Mouse (Mus musculus) cerebellum, adult 9-10 months (tissue): ENCODE measurements around the gene Gsx2.

ENCODE experiments used
- DNase-seq: peaks from one replicate; pipeline ENCODE4 v3.0.0; 2022

Gene Gsx2

DNA sequence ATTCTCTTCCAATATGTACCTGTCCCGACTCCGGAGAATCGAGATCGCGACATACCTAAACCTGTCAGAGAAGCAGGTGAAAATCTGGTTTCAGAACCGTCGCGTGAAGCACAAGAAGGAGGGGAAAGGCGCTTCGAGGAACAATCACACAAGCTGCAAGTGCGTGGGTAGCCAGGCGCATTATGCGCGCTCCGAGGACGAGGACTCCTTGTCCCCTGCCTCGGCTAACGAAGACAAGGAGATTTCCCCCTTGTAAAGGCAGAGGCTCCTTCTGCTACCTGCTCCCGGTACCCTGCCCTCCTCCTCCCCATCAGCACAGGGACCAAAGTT, 1.6 kb downstream of the Gsx2 start:
- no peak for DNase-seq

DNA sequence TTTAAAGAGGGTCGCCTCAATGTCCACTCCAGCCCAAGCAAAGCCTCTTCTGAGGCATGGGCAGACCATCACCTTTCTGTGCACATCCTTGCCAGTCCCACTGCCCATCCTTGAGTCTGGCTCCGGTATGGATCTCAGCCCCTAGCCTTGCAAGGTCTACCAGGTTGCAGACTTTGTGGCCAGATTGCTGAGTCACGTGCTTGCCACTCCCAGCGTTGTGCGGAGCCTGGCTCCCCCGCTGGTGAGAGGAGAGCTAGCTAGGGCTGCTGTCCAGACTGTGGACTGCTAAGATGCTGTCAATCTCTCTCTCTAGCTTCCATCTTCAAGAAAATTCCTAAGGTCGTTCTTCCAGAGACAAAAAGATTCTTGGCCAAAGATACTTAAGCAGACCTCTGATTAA, 4.2 kb downstream of the Gsx2 start:
- no peak for DNase-seq

DNA sequence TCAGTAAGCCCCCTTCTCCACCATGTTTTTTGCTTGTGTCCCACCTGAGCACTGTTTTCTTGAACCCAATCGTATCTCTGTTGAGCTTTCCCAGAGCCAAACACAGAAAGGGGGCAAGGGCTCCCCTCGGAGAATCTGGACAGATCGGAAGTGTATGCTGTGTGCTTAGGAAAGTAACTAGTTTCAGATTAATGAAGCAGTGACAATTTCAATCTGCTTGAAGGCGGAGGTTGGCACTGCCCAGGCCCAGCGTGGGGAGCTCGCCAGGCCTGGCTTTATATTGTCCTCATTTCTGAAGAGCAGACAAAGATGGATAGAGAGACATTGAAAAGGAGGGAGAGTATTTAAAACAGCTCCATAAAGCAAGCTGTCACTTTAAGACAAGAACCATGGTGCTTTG, 7.0 kb downstream of the Gsx2 start:
- no peak for DNase-seq

DNA sequence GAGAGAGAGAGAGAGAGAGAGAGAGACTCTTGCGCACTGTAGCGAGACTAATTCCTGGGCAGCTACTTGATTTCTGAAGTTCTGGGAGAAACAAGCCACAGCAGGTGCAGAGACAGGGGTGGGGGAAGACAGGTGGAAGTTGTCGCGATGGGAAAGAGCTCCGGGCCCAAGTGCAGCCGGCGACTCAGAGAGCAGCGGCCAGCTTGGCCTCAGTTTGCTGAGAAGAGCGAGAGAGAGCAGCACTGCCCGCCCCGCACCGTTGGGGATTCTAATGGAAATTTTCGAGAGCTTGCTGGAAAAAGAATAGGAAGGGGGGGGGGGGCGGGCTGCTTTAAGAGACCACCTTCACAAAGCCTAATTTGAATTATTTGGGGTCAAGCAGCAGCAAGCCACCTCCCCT, 7.7 kb downstream of the Gsx2 start:
- DNase-seq, result no peak

DNA sequence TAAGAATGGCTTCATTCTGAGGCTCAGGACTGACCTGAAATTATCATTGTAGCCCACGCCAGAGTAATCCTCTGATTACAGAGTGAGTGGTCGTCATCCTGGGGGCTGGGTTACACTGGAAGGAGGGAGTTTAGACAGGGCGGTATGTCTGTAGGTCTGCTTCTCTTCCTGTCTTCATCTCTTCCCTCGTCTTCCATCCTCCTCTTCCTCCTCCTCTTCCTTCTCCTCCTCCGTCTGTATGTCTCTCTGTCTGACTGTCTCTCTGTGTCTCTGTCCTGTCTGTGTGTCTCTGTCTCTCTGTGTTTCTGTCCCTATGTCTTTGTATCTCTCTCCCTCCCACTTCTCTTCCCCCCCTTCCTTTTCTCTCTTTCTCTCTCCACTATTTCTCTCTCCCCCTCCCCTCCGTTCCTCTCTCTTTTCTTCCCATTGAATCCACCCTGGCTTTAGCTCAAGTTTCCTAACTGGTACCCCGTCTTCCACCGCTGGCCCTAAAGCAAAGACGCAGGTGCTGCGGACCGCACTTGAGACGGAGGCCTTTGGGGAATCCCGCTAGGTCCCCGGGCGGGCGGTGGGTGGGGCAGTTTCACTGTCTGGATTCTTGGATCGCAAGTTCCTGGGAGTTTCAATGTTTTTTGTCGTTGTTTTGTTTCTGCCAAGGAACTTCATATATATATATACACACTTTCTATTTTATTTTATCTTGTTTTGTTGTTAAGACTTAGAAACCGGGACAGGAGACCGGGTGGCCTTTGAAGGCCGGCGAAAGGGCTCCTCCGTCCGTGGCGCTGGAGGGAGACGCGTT, 8.4 kb downstream of the Gsx2 start:
- DNase-seq, result no peak

DNA sequence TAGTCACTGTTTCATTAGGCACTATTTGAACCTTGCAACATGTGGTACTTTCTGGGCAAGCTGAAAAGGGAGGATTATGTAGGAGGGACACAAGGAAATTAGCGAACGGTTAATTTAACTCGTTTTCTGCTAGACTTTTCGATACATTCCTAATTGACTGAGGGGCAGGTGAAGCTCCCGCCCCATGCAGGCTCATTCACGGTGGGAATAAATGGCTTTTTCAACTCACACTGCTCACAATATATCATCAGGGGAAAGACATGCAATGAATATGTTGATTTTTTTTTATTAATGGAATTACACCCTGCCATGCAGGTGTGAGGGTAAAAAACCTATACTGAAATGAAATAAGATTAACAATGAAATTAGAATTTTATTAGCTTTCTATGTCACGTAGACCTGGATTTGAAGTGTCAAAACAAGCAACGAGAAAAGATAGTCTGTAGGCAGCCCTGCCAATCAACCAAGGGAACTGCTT, 9.0 kb downstream of the Gsx2 start:
- DNase-seq, result no peak

DNA sequence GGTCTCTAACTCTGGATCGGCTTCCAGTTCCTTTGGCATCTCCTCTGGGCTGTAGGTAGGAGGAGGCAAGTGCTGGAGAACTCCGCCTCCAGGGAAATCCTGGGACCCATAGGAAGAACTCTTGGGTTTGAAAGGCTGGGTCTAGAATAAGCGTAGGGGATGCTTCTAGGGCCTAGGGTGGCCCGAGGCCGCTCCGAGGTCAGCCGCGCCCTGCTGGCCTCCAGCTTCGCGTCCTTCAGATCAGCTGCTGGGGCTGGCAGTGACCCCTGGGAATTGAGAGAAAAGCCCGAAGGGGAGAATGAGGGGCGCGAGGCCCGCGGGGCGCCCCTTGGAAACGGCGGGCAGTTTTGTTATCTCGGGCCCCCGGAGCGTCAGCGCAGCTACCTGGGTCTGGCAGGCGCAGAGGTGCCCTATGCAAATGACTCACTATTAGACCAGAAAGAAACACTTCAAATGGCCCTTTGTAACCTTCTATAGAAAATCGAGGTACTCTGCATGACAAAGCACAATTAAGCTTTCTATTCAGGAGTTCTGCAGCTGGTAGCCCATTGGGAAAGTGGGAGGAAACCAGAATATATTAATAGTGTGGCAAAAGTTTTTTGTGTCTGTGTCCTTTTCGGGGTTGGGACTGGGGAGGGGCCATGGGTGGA, 9.6 kb downstream of the Gsx2 start:
- no peak for DNase-seq

DNA sequence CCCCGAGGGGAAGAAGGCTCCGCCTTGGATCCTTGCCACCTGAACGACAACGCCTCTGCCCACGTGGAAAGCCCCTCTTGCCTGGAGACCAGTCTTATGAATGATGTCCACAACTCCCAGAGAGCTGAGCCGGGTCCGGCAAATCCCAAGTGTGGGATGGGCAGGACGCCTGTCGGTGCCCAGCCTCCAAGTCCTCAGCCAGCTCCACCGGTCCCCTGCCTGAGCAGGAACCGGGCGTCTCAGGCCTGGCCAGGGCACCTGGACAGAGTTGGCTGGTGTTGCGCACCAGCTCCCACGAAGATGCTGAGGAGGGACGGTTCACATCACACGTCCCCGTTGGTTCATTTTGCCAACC, 10.1 kb downstream of the Gsx2 start:
- no peak for DNase-seq

DNA sequence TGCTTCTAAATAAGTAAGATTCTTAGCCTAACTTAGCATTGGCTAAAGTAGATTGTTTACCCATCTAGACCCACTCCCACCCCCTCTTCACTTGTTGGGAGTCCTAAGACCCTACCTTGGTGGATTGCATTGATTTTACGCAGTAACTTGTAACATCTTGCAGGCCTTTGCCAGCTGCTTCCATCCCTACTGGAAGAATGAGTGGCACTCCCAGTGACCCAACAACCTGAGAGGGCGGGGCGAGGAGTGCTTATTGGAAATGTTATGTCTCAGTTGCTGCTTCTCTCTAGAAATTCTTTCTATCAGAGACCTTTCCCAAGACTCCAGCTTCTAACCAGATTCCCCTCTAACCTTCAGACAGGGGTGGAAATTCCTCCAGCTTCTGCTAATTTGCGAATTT, 10.5 kb downstream of the Gsx2 start:
- no peak for DNase-seq

DNA sequence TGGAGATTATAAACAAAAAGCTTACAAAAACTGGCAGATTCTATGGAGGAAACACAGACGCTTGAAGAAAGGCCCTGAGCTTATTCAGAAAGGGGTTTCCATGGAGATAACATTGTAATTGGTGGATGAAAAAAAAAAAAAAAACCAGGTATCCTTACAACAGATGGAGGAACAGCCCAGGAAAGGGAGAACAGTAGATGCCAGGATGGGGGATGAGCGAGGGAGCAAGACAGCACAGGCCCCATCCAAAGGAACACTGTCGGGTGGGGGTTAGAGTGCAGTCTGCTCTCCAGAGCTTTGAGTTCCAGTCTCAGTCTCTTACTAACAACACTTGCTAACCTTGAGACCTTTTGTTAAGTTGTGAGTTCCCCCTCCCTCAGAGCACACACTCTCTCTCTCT, 31.1 kb downstream of the Gsx2 start:
- no peak for DNase-seq

DNA sequence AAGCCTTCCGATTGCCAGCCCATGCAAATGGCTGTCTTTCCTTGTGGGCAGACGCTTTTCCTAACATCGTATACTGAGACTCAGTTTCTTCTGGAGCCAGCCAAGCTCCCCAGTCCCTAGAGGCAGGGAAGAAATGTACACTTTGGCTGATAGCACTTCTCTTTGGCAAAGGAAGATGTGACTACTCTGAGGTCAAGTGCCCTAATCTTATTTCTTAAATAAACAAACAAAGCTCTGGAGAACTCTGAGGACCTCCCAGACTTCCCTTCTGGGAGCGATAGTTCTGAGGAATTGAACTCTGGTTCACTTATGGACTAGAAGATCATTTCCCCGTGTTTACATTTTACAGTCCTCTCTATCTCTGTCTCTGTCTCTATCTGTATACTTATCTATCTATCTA, 34.0 kb downstream of the Gsx2 start:
- no peak for DNase-seq

DNA sequence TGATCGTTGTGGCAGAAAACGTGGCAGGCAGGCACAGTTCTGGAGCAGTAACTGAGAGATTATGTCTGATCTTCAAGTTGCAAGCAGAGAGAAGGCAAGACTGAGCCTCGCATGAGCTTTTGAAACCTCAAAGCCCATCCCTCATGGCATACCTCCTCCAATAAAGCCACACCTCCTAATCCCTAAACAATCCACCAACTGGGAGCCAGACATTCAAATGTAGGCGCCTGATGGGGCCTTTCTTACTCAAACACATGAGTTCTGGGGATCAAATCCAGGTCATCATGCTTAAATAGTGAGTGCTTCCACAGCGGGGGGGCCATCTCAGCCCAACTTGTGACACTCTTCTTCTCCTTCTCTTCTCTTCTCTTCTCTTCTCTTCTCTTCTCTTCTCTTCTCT, 36.4 kb downstream of the Gsx2 start:
- DNase-seq, result no peak

DNA sequence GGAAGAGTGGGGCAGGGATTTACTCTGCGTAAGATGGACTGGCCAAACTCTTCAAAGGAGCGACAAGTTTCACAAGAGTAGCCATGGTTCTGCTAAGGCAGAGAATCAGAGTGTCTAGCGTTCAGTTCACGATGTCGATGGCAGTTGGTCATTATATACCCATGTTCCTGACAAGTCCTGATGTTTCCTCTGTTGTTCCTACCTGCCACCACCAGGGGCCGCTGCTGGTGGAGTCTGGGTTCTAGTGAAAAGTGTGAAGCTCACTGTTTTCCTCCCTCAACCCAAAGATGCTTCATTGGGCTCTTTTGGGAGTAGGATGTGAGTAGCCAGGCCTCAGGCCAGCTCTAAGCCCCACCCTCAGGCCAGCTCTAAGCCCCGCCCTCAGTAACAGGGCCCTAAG, 43.4 kb downstream of the Gsx2 start:
- DNase-seq, result no peak

DNA sequence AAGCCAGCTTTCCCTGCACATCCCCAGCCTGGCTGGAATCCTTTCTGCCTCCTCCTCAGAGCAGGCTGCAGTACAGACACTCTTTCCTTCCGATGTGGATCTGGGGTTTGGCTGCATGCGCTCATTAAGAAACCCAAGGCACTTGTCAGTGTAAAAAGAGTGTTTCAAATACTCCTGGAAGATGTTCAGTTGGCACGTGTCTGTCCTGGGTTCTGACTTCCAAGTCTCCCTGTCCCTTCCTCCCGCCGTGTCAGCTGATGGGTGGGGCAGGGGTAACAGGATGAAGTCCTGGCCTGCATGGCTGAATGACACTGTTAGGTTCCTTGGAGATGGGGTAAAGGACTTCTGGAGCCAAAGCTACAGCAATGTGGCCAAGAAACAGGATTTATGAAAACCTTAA, 46.2 kb downstream of the Gsx2 start:
- DNase-seq, result no peak
